Mouse (Mus musculus) neural tube, embryonic 10.5 days (tissue): Measurements from ENCODE around the gene Rasgrf2.

ENCODE experiments used
- DNase-seq: peaks from one replicate; pipeline ENCODE4 v3.0.0-alpha.2; 2017; ENCODE audit warnings: low spot score; ENCODE audit errors: extremely low spot score

Gene Rasgrf2

DNA sequence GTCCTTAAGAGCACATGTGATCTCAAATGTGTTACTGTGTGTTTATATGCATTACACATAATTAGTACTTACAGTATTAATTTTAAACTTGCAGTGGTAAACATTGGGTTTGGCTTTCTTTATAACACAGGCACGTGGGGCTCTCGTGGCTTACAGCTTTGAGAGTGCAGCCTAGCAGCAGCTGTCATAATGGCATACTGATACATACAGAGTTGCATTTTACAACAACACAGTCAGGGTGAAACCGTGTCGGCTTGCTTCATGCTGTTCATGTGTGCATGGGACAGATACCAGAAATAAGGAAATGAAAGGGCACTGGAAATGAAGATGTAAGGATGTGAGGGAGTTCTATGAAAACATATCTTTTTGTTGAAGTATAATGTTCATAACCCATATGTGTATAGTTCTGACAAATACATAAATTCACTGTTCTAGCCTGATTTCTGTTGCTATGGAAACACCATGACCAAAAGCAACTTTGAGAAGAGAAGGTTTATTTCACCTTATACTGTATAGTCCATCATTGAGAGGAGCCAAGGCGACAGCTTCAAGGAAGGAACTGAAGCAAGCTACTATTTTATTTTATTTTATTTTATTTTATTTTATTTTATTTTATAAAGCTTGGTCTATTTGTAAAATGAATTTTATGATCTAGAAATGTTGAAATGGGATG, 246.6 kb downstream of the Rasgrf2 start:
- DNase-seq, result no peak

DNA sequence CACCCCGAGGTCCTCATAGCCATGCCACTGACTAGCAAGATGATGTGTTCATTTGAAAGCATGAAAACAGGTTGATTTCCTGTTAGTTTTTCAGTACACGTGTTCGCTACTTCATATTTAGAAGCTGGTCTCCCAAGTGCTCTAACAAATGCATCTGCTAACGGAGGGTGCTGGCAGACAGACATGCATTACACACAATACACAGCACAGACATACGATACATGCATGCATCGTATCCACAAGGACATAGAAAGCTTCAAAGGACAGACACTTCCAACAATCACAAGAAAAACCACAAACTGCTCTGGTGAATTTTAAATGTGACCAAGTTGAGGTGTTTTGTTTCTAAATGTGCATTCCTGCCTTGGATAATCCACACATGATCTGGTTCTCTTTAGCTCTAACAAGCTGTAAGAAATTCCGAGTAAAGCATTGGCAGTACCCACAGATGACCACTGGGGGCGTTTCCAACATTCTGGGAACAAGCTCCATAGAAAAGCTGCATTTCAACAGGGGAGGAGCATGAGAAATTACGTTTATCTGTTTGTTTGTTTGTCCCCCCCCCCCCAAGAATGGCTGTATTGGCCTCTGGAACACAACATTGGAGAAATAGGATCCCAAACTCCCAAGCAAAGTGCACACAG, 249.5 kb downstream of the Rasgrf2 start:
- peak; percentile 49 for DNase-seq

DNA sequence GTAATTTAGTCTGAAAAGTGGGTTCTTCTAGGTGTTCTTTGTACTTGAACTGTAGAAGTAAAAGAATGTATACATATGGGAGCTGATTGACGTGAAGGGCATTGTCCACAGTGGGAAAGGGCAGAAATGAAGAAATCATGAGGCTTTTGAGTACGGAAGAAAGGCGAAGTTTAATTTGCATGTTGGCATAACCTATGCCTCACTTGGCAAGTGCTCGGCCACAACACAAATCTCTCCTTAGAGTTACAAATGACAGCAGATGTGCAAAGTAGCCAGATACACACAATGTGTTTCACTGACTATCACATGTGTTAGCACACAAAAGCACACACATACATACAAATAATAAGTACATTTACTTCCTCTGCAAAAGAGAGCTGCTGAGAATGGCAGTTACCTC, 251.2 kb downstream of the Rasgrf2 start:
- no peak for DNase-seq

DNA sequence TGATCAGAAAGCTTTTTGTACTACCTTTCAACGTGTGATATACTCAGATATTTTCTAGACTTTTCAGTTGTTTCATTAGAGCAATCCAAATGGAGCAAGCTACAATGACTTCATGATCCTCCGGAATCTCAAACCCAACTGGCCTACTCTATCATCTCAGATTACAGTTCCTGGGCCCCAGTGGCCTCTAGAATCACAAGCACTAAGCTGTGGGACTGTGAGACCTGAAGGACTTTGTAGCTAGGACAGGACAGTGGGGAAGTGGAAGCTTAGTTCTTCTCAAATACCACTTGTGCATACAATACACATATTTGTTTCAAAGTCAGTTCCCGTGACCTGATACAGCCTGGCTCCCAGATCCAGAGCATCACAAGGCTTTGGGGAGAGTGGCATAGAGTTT, 253.5 kb downstream of the Rasgrf2 start:
- DNase-seq, result no peak

DNA sequence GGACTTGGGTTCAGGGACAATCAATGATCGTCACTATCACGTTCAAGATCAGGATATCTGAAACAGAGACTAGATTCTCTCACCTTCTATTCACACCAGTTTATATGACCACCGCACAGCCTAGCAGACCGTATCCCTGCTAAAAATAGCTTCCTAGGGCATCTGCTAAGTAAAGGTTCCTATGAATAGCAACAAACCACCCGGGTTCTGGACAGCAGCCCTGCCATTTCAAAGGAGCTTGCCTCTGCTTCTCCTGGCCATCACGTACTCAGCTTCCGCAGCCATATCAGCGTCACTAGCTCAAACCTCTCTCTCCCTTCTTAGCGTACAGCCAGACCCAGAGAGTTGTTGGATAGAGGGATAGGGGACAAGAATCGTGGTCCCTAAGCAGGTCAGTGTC, 254.1 kb downstream of the Rasgrf2 start:
- DNase-seq, result no peak

DNA sequence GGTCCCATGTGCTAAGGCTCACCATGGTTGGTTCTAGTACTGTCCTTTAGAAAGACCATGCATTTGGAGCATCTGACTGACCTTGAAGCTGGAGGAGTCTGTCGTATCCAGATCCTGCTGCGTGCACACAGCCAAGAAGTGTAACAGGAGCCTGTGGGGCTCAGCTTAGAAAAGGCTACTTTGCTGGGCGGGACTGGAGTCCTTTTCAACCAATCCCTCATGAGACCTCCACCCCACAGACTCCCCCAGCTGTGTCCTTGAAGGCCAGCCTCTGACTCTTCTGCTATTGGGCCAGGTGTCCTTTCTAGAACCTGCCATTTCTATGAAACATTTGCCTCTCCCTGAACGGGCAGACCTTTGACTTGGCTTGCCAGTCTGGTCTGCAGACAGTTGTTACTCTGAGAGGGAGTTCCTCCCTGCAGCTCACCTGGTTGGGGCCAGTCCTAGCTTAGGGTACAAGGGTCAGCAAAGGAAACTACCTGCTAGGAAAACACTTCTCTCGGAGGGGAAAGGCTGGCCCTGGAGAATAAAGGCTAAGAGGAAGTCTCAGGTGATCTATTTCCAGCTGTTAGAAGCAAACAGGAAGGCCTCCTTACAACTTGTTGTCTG, 254.6 kb downstream of the Rasgrf2 start, which contains the start of gene Ckmt2:
Gene Ckmt2 (minus strand): TSS at position 145 of the 609 bp plus-strand sequence.
- no peak for DNase-seq

DNA sequence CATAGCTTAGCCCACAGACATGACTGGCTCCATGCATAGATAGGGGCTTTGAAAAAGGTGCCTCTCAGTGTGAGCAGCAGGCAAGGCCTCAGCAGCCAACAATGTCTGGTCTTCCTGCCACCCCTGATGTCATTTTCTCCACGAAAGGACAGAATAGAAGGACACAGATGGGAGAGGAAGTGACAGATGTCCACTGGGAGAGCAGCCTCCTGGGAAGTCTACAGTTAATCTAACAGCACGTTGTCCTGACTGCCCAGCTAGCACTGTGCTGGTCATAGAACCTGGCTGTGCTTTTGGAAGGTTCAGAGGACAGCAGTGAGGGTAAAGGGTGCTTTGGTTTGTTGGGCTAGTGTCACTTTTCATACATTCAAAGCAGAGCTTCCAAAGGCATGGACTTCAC, 255.9 kb downstream of the Rasgrf2 start:
- DNase-seq, result no peak

DNA sequence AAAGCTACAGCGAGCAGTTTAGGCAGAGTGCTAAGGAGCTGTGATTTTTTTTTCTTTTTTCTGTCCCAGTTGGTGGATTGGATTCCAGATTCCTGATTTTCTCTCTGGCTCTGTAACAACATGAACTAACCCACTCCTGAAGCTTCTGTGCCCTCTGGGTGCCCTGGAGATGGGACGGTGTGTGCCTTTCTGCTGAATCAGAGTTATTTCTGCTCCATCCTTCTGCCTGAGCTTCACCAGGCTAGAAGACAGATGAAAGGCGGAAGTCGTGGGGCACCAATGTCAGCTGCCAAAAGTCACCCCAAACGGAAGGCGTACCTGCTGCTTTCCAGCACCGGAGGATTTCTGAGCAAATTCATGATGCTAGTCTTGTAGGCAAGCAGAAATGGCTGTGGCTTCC, 256.9 kb downstream of the Rasgrf2 start:
- no peak for DNase-seq

DNA sequence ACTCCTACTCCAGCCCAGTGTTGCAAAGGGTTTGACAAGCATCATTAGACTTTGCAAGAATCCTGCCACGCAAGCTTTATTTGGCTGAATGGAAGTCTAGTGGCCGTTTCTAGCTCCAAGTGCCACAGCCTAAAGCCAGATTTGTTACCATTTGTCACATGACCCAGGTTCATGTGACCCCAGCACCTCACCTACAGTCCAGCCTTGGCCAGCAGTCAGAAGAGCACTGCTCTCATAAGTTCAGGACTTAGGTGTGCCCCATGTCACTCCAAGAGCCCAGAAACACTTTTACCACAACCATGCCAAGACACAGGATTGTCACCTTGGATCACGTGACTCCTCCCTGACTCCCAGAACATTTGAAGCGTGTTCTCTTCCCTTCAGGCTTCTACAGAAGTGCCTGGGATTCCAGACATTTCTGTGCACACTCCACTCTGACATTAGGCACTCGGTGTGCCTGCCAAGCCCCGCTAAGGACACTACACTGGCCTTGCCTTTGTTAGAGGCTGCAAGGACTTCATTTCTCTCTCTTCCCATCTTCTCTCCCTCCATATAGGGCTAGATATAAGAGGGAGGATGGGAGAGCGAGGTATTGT, 257.6 kb downstream of the Rasgrf2 start:
- no peak for DNase-seq

DNA sequence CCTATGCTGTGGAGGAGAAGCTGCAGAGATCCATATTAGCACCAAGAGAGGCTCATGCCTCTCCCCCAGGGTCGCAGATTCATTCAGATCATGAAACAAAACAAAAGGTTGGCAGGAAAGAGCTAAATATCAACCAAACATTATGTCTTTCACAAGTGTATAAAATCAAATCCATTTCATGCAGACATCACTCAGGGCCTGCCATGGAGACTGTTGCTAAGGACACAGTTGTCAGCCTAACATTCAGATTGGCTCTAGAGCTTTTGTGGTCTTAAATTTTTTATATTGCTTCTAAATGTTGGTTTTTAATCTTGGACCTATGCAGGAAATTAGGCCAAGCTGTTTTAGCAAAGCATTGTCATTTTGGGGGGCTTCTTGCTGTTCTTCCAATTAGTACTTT, 262.9 kb downstream of the Rasgrf2 start:
- no peak for DNase-seq

DNA sequence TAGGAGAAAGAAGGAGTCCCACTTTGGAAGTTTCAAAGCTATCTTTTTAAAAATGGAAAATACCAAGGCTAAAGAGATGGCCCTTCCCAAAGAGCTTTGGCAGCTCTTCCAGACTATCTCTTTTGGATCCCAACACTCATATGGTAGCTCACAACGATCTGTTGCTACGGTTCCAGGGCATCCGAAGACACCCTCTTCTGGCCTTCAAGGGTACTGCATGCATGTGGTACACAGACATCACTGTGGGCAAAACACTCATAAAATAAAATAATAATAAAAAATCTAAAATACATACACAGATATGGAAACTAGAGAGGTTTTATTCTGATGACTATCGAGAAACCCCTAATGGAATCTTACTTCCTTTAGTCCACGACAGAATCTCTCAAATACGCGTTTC, 272.6 kb downstream of the Rasgrf2 start:
- no peak for DNase-seq

DNA sequence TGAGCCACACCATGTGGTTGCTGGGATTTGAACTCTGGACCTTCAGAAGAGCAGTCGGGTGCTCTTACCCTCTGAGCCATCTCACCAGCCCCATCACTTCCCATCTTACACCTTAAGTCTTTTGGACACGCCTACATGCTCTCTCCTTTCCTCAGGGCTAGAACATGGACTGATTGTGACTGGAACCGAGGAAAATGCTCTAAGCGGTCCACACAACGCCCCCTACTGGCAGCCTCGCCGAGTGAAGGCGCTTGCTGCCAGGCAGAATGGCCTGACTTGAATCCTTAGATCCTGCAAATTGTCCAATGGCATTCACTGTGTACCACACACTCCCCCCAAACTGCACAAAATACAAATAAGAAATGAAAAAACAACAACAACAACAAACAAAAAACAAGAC, 274.0 kb downstream of the Rasgrf2 start:
- DNase-seq, result no peak

DNA sequence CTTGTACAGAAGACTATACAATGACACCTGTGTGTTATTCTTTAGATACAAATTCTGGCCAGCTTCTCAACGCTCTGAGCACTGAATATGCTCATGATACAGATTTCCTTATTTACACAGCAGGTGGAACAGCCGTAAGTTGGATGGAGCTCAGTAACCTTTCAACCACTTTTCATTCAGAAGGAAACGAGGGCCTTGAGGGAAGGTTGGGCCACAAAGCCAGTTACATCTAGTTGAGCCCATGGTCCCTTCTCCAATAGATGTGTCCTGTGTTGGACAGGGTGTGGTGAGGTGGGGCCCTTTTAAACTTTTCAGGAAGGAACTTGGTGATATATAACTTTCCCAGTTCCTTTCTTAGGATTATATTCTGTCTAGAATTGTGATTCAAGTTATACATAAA, 277.0 kb downstream of the Rasgrf2 start:
- no peak for DNase-seq
